Mouse (Mus musculus) spleen, adult 2 months (tissue): Measurements from ENCODE around the gene Epha5.

Experiments
- CTCF ChIP-seq: fragments of 200-500 bp; IDR thresholded peaks from 2 replicates; pipeline ENCODE4 v1.5.1; 2011; ENCODE audit warnings: mild to moderate bottlenecking, inconsistent platforms; ENCODE audit not compliant: insufficient read depth, insufficient read length, insufficient replicate concordance; ENCODE audit errors: extremely low read depth
- POLR2A ChIP-seq: fragments of 200-500 bp; IDR thresholded peaks from 2 replicates; pipeline ENCODE4 v1.6.1; 2011; ENCODE audit warnings: low read depth, low read length, inconsistent platforms

GRCm38 (mm10) chr5:84229971-84230370, 187.2 kb downstream of the Epha5 start:
- TF ChIP-seq CTCF: no peak
- TF ChIP-seq POLR2A: no peak
